Mouse (Mus musculus): ENCODE measurements around the gene Ltb.

- TF ChIP-seq FLI1 (IDR thresholded peaks at IDR 0.05; ENCODE audit: low read length) (no peak), GATA1 (IDR thresholded peaks at IDR 0.05; ENCODE audit: borderline replicate concordance, low read length) (no peak)
Observed at GRCm38 (mm10) chr17:35192924-35193323, 1.3 kb upstream of the Ltb start.
